Mouse (Mus musculus): ENCODE data around the gene Arhgef15.

DNA sequence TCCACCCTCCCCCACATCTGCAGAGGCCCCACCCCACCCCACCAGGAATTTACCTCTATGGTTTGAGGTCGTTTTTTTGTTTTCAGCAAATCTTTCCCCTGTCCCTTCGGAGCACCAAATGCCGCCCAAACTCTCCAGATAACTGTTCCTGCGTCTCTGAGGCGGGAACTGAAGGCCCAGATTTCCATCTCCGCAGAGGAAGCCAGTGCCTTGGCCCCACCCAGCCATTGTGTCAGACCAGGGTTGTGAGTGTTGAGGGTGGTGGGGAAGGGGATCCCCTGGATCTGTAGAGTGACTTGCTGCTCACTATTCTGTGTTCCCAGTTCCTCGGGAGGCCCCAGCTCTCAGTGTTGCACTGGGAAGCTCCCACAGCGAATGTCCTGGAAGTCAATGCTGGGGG is at the start of gene Arhgef15:
- TF ChIP-seq POLR2A (IDR thresholded peaks at IDR 0.05; ENCODE audit: low read depth, low read length) = no peak
- no peak for TF ChIP-seq CTCF (conservative IDR thresholded peaks at IDR 0.05 in 1 of 2, IDR thresholded peaks at IDR 0.05 in 1 of 2; ENCODE audit: low read depth in 2 of 2, low read length in 2 of 2)

All from CH12.LX (cell line).